Mouse (Mus musculus) C2C12 (cell line): ENCODE results near the gene Gm49395.

Source experiments
- CTCF ChIP-seq: IDR thresholded peaks from one replicate; pipeline ENCODE4 v1.5.1; 2011; ENCODE audit not compliant: control insufficient read depth, insufficient read depth, insufficient read length
- MAX ChIP-seq: IDR thresholded peaks from one replicate; pipeline ENCODE4 v1.6.1; 2011; ENCODE audit warnings: mild to moderate bottlenecking, control low read depth
- USF1 ChIP-seq: IDR thresholded peaks from one replicate; pipeline ENCODE4 v1.6.1; 2011; ENCODE audit warnings: low read depth, mild to moderate bottlenecking, control low read depth, moderate library complexity

- TF ChIP-seq CTCF (no peak), MAX (no peak), USF1 (no peak)
These were observed 24.2 kb downstream of the Gm49395 start for GRCm38 (mm10) chr13:115077346-115078134.
